Mouse (Mus musculus) urinary bladder, postnatal 4 days (tissue): ENCODE data around the gene Mta1.

Source experiments
- DNase-seq, 2 experiments: peaks; one replicate each; pipeline ENCODE4 v3.0.0; 2021 to 2022; ENCODE audit warnings: low spot score in 2 of 2

Mta1 gene

GRCm38 (mm10) chr12:113149341-113149740 lies 51.3 kb downstream of the Mta1 start:
- no peak for DNase-seq

- no peak for DNase-seq
Observed at GRCm38 (mm10) chr12:113149896-113150295, 51.8 kb downstream of the Mta1 start.

- DNase-seq = no peak
Observed at GRCm38 (mm10) chr12:113150591-113150990, 52.5 kb downstream of the Mta1 start.

- DNase-seq = no peak
Observed at GRCm38 (mm10) chr12:113151046-113151445, 53.0 kb downstream of the Mta1 start.

- DNase-seq = peak in 1 of 2 experiments; percentile 51
Observed at GRCm38 (mm10) chr12:113151661-113152271, 53.7 kb downstream of the Mta1 start.

- no peak for DNase-seq
Observed at GRCm38 (mm10) chr12:113152272-113152661, 54.2 kb downstream of the Mta1 start.

GRCm38 (mm10) chr12:113152991-113153525 lies 55.0 kb downstream of the Mta1 start:
- DNase-seq = no peak

- no peak for DNase-seq
Observed at GRCm38 (mm10) chr12:113153971-113154370, 55.9 kb downstream of the Mta1 start.

GRCm38 (mm10) chr12:113154747-113155075 lies 56.6 kb downstream of the Mta1 start:
- DNase-seq = no peak

- DNase-seq = peak in 1 of 2 experiments; percentile 50
Observed at GRCm38 (mm10) chr12:113155076-113155771, 57.1 kb downstream of the Mta1 start.

- DNase-seq = peak; percentile 100
Observed at GRCm38 (mm10) chr12:113155887-113156539, 57.9 kb downstream of the Mta1 start, which contains the start of gene Tedc1. Gene Tedc1 (plus strand): TSS chr12:113156421.

GRCm38 (mm10) chr12:113156540-113156929 lies 58.5 kb downstream of the Mta1 start:
- no peak for DNase-seq

- DNase-seq = no peak
Observed at GRCm38 (mm10) chr12:113157002-113157401, 58.9 kb downstream of the Mta1 start.

GRCm38 (mm10) chr12:113157521-113157920 lies 59.4 kb downstream of the Mta1 start:
- DNase-seq = no peak

- DNase-seq = no peak
Observed at GRCm38 (mm10) chr12:113157971-113158370, 59.9 kb downstream of the Mta1 start.

GRCm38 (mm10) chr12:113163561-113164006 lies 65.5 kb downstream of the Mta1 start:
- no peak for DNase-seq

- no peak for DNase-seq
Observed at GRCm38 (mm10) chr12:113168031-113168536, 70.0 kb downstream of the Mta1 start.

GRCm38 (mm10) chr12:113176960-113177725 lies 79.1 kb downstream of the Mta1 start:
- DNase-seq = no peak

GRCm38 (mm10) chr12:113181020-113181419 lies 82.9 kb downstream of the Mta1 start:
- no peak for DNase-seq

- DNase-seq = no peak
Observed at GRCm38 (mm10) chr12:113184945-113185344, 86.9 kb downstream of the Mta1 start.

GRCm38 (mm10) chr12:113185442-113186291 lies 87.6 kb downstream of the Mta1 start, which contains the start of gene Tmem121:
Gene Tmem121 (plus strand): TSS chr12:113185930.
- no peak for DNase-seq
